Mouse (Mus musculus) limb, embryonic 12.5 days (tissue): Measurements from ENCODE around the gene Gm20388. TPM values are rescaled to one million over a fixed set of nuclear protein-coding genes. Genes with fewer than 3 reads are reported as not detected.

Experiments used
- ATAC-seq: fragments of 200-750 bp; cut with Nextera tagmentation; 2 replicates; pipeline ENCODE4 v1.8.0; 2017; ENCODE audit warnings: low read depth, moderate TSS enrichment; ENCODE audit not compliant: insufficient number of reproducible peaks, insufficient read depth, low FRiP score, low TSS enrichment
- H3K27ac ChIP-seq: fragments of 300-500 bp; sonication (generic); 2 replicates; pipeline ENCODE4 v1.5.1; 2016; ENCODE audit warnings: mild to moderate bottlenecking, moderate library complexity
- H3K27me3 ChIP-seq: fragments of 300-500 bp; sonication (generic); 2 replicates; pipeline ENCODE4 v1.6.1; 2016; ENCODE audit warnings: mild to moderate bottlenecking, moderate library complexity
- H3K36me3 ChIP-seq: fragments of 300-500 bp; sonication (generic); 2 replicates; pipeline ENCODE4 v1.6.1; 2016; ENCODE audit warnings: mild to moderate bottlenecking, moderate library complexity
- H3K4me1 ChIP-seq: fragments of 300-500 bp; sonication (generic); replicated peaks from 2 replicates; pipeline ENCODE4 v1.6.1; 2016
- H3K4me2 ChIP-seq: fragments of 300-500 bp; sonication (generic); 2 replicates; pipeline ENCODE4 v1.6.1; 2016; ENCODE audit warnings: mild to moderate bottlenecking, moderate library complexity
- H3K4me3 ChIP-seq: fragments of 300-500 bp; sonication (generic); replicated peaks from 2 replicates; pipeline ENCODE4 v1.5.1; 2016; ENCODE audit warnings: mild to moderate bottlenecking
- H3K9ac ChIP-seq: fragments of 300-500 bp; sonication (generic); replicated peaks from 2 replicates; pipeline ENCODE4 v1.6.1; 2016; ENCODE audit warnings: mild to moderate bottlenecking, moderate library complexity
- H3K9me3 ChIP-seq: fragments of 300-500 bp; sonication (generic); 2 replicates; pipeline ENCODE4 v1.6.1; 2016; ENCODE audit warnings: mild to moderate bottlenecking, moderate library complexity
- WGBS: fragments of 180-500 bp; shearing (Covaris S2); methylation state at CpG from one replicate; pipeline ENCODE4 v1.1.7; 2016; 5-methylcytosine and 5-hydroxymethylcytosine counted together
- polyA plus RNA-seq: library from polyadenylated mRNA; unstranded; fragments of >200 nt; fragmentation: Nextera tagmentation; extraction: Ambion mirVana; gene quantifications from 2 replicates; pipeline ENCODE4 v1.2.1, GENCODE M21; 2016

Gm20388 gene
- polyA plus RNA-seq, 1 experiment from 2014 or later = not detected

DNA sequence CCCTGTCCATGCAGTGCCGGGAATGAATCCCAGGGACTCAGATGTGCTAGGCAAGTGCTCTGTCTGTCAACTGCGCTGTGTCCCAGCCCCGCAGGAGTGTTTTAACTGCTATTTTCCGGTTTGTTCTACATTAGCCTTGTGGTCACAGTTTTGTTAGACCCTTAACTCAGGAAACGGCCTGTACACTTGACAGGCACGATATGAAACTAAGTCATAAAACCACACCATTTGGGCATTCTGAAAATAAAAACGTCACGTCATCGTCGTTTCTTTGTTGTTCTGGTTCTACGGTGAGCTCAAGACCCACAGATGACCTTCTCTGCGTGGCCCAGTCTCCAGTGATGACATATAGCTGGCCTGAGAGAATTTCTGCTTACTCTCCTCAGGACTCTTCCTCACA lies 4360.9 kb downstream of the Gm20388 start:
- peaks cover 10% of the 10 kb centered on the region for H3K36me3 ChIP-seq
- peaks cover 62% of the 10 kb centered on the region for H3K4me1 ChIP-seq
- no peak overlapping the region for H3K4me2 ChIP-seq
- no peak overlapping the region for H3K4me3 ChIP-seq
- no peaks in the 10 kb centered on the region for H3K9me3 ChIP-seq
- ATAC-seq = no peak
- H3K9ac ChIP-seq = no peak overlapping the region
- WGBS = 59% methylated on average over 12 of the region's 12 CpGs
- H3K27ac ChIP-seq = peak overlapping the region; percentile 35; the same call in 1 of the 2 replicates
- H3K27me3 ChIP-seq = no peaks in the 10 kb centered on the region

- Histone ChIP-seq H3K27me3 (no peaks in the 10 kb centered on the region), H3K4me3 (no peak overlapping the region), H3K27ac (no peak overlapping the region), H3K9ac (no peak overlapping the region), H3K9me3 (no peaks in the 10 kb centered on the region), H3K36me3 (peaks cover 10% of the 10 kb centered on the region), H3K4me2 (no peak overlapping the region), H3K4me1 (peaks cover 56% of the 10 kb centered on the region)
- WGBS = 51% methylated on average over 3 of the region's 3 CpGs
- no peak for ATAC-seq
Measured at GRCm38 (mm10) chr8:124272792-124273191, 4362.2 kb downstream of the Gm20388 start.

DNA sequence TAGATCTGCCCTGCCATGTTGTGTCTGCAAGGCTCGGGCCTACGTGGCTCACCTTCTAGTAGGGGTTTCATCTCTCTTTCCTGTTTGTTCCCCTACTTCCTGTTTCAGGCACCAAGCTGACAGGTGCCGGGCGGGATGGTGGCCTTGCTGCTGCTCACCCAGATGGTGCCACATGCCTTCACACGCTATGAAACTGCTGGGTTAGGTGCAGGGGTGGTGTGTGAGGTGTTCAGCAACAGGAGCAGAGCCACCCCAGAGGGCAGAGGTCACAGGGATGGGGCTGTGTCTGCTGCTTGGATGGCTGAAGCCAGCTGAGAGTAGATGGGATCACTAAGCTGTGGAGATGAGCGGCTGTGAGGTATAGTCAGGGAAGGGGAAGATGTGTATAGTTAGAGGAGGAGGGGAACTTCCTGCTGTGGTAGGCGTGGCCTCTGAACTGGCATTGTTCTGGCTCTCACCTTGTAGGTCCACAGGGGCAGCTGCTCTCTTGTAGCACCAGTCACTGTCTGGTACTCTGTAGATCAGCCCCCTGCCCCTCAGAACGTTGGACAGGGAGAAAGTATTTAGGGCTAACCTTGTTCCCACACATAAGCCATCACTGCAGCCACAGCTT lies 4363.1 kb downstream of the Gm20388 start:
- no peaks in the 10 kb centered on the region for H3K9me3 ChIP-seq
- no peak overlapping the region for H3K4me2 ChIP-seq
- no peaks in the 10 kb centered on the region for H3K27me3 ChIP-seq
- peaks cover 56% of the 10 kb centered on the region for H3K4me1 ChIP-seq
- no peak overlapping the region for H3K27ac ChIP-seq
- no peak for ATAC-seq
- H3K9ac ChIP-seq = no peak overlapping the region
- no peak overlapping the region for H3K4me3 ChIP-seq
- WGBS = 63% methylated on average over 8 of the region's 8 CpGs
- H3K36me3 ChIP-seq = peaks cover 12% of the 10 kb centered on the region

DNA sequence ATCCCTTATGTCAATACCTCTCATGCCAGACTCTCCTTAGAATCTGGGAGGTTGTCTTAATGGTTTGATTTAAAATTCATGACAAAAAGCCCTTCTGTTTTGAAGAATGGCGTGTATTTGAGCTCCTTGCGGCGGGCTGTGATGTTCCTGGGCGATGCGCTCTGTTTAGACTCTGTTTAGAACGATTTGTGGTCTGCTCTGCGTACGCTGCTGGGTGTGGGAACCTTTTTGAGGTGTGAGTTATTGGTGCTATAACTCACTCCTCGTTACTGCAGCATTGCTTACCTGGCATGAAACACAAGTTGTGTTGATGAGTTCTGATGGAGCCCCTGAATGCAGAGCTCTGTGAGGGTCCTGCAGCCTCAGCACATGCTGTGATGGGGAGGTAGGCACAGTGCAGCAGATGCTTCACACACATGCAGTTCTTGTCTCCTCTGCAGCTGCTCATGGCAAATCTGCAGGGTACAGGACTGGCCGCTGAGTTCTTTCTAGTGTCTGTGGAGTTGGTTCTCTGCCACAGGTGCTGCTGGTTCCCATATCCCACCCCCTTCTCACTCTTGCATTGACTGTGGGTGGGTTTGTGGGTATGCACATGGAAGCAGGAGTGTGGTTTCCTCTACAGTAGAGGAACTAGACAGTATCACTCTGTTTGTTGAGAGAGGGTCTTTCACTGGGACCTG lies 4363.9 kb downstream of the Gm20388 start:
- peaks cover 12% of the 10 kb centered on the region for H3K36me3 ChIP-seq
- no peak overlapping the region for H3K27ac ChIP-seq
- no peak overlapping the region for H3K9ac ChIP-seq
- ATAC-seq = no peak; the same call in 1 of the 2 replicates
- 53% methylated on average over 10 of the region's 10 CpGs for WGBS
- H3K27me3 ChIP-seq = no peaks in the 10 kb centered on the region
- H3K4me1 ChIP-seq = peaks cover 52% of the 10 kb centered on the region
- H3K4me2 ChIP-seq = no peak overlapping the region
- no peaks in the 10 kb centered on the region for H3K9me3 ChIP-seq
- H3K4me3 ChIP-seq = no peak overlapping the region

- Histone ChIP-seq H3K9me3 (no peaks in the 10 kb centered on the region), H3K27ac (no peak overlapping the region), H3K4me3 (no peak overlapping the region), H3K36me3 (peaks cover 12% of the 10 kb centered on the region), H3K9ac (no peak overlapping the region), H3K4me1 (peaks cover 49% of the 10 kb centered on the region), H3K4me2 (no peak overlapping the region), H3K27me3 (no peaks in the 10 kb centered on the region)
- 91% methylated on average over 10 of the region's 10 CpGs for WGBS
- ATAC-seq = no peak
Measured at GRCm38 (mm10) chr8:124275377-124276071, 4364.9 kb downstream of the Gm20388 start.

DNA sequence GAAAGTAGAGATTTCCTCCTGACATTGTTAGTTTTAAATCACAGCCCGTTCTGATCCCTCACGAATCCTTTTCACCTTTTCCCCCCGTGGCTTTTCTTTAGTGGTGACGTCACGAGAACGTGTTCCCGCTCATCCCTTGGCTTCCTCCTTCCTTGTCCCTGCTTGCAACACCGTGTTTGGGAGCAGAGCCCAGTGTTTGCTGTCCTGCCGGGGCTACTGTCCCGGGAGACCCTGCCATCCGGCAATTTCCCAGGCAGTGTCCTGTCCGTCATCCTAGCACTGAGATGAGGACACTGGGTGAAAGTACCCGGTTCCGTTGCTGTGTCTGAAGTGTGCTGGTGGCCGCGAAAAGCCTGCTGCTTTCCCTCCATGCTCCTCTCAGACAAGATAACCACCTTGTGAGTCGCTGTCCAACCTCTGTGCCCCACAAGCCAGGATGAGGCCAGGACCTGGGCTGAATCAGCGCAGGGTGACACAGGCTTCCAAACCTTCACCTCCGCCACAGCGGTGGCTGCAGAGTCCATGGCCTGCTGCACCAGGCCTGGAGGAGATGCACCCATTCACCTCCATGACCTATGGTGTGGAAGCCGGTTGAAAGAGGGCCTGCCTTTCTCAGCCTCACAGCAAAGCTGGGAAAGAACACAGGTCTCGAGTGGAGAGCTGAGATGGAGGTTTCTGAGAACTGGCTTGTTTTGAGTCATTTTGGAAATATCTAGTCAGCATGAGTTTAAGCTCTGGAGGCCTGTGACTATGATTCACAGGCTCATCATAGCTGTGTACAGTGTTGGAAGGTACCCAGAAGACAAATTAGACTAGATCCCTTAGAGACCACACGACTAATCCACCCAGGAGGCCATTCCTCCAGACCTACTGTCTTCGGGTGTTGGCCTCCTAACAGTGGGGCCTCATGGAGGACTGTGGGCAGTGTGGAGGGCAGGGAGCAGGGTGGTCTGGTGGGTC lies 4367.6 kb downstream of the Gm20388 start:
- Histone ChIP-seq H3K9me3 (no peaks in the 10 kb centered on the region), H3K27me3 (no peaks in the 10 kb centered on the region), H3K36me3 (peaks cover 12% of the 10 kb centered on the region), H3K4me1 (peaks cover 34% of the 10 kb centered on the region), H3K27ac (no peak overlapping the region), H3K9ac (no peak overlapping the region), H3K4me2 (no peak overlapping the region), H3K4me3 (no peak overlapping the region)
- 85% methylated on average over 24 of the region's 24 CpGs for WGBS
- ATAC-seq = no peak

DNA sequence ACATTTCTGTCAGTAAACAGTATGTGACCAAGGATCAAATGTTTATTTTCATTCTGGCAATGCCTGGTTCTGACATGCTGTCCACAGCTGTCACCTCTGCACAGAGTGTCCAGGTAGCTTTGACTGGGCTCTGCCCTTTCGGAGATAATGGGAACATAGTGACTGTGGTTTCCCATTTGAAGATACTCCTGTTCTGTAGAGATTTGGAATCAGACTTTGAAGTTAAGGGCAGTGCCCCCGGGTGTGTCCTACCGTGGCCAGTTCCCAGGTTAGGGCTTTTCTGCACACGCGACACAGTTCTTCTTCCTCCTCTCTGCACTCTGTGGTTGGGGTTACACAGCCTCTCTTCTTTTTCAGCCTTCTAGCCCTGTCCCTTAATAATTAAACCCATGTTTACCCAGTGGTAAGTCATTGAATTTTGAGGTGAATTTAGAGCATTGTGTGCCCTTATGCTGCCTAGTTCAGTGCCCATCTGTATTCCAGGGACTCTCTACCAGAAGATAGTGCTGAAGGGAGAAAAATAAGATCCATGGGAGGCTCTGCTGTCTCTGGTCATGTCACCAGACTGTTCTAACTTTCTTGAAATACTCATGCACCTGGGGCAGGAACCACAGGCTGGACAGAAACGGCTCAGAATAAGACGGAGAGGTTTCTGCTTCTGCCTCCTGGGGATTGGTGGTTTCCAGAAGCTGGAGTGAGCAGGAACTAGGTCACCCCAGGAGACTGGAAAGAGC lies 4368.5 kb downstream of the Gm20388 start:
- H3K9ac ChIP-seq = no peak overlapping the region
- no peak overlapping the region for H3K4me3 ChIP-seq
- H3K9me3 ChIP-seq = no peaks in the 10 kb centered on the region
- WGBS = 85% methylated on average over 7 of the region's 7 CpGs
- no peaks in the 10 kb centered on the region for H3K27me3 ChIP-seq
- H3K27ac ChIP-seq = no peak overlapping the region
- ATAC-seq = no peak
- peaks cover 12% of the 10 kb centered on the region for H3K36me3 ChIP-seq
- H3K4me1 ChIP-seq = peaks cover 34% of the 10 kb centered on the region
- no peak overlapping the region for H3K4me2 ChIP-seq

- H3K27me3 ChIP-seq = no peaks in the 10 kb centered on the region
- no peak for ATAC-seq
- no peak overlapping the region for H3K4me3 ChIP-seq
- H3K9ac ChIP-seq = no peak overlapping the region
- H3K36me3 ChIP-seq = peaks cover 12% of the 10 kb centered on the region
- peaks cover 34% of the 10 kb centered on the region for H3K4me1 ChIP-seq
- H3K27ac ChIP-seq = no peak overlapping the region
- no peak overlapping the region for H3K4me2 ChIP-seq
- WGBS = 95% methylated on average over 5 of the region's 5 CpGs
- H3K9me3 ChIP-seq = no peaks in the 10 kb centered on the region
Measured at GRCm38 (mm10) chr8:124279690-124279985, 4369.0 kb downstream of the Gm20388 start.

DNA sequence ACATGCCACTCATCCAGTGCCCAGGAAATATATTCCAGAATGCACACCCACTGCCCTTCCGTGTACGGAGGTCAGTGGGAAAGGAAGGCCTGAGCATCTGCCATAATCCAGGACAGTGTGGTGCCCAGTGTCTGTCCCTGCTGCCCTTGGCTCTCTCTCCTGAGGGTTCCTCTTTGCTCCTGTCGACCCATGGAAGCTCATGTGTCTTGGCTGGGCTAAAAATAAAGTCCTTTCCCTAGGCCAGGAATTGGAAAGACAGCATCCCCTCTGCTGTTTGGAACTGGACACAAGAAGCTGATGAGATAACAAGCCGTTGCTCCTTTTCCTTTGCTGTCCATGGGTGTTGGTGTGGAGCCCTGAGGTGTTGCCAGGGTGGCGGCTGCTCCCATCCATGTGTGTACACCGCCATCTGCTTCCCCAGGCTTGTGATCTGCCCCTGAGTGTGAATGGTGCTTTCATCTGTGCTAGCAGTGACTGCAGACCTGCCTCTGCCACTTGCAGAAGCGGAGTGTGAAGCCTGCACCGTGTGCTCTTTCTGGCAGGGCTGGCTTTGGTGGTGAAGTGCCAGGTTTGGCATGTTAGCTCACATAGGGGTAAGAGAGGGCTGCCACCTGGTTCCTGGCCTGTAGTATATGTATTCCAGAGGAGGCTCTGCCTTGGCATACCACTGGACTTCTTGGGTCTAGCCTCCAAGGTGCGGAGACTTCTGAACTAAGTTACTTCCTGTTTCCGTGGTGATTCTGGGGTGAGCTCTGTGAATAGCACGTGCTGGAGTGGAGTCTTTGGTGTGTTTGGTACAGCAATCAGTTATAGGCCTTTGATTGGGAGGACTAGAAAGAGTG lies 4371.3 kb downstream of the Gm20388 start:
- no peak overlapping the region for H3K4me2 ChIP-seq
- H3K4me3 ChIP-seq = no peak overlapping the region
- no peak for ATAC-seq
- H3K4me1 ChIP-seq = peaks cover 51% of the 10 kb centered on the region
- H3K9ac ChIP-seq = no peak overlapping the region
- 79% methylated on average over 11 of the region's 11 CpGs for WGBS
- H3K9me3 ChIP-seq = no peaks in the 10 kb centered on the region
- 0 out of 2 replicates have a peak, but pooled peaks cover 2% of the 10 kb centered on the region for H3K36me3 ChIP-seq
- no peaks in the 10 kb centered on the region for H3K27me3 ChIP-seq
- no peak overlapping the region for H3K27ac ChIP-seq
